Mouse (Mus musculus) cerebellum, adult 11 months (tissue): ENCODE data around the gene Lhfp.
A peak's percentile ranks its signal among the peaks of the same experiment; 100 is the strongest.

Source experiments
- DNase-seq: peaks from one replicate; pipeline ENCODE4 v3.0.0; 2022

Gene Lhfp

GRCm38 (mm10) chr3:53041411-53042239 is at the start of gene Lhfp:
Lhfp (plus strand) TSS chr3:53041528.
- DNase-seq = peak; percentile 68

- DNase-seq = no peak
Observed at GRCm38 (mm10) chr3:52993296-52993695, 48.0 kb upstream of the Lhfp start.

- DNase-seq = no peak
Observed at GRCm38 (mm10) chr3:52994666-52995065, 46.7 kb upstream of the Lhfp start.

GRCm38 (mm10) chr3:52996635-52997034 is 44.7 kb upstream of the Lhfp start:
- no peak for DNase-seq

- DNase-seq = no peak
Observed at GRCm38 (mm10) chr3:52997381-52997780, 43.9 kb upstream of the Lhfp start.

GRCm38 (mm10) chr3:52999016-52999744 is 42.1 kb upstream of the Lhfp start:
- DNase-seq = no peak

GRCm38 (mm10) chr3:52999996-53000395 is 41.3 kb upstream of the Lhfp start:
- DNase-seq = no peak

GRCm38 (mm10) chr3:53002076-53002475 is 39.3 kb upstream of the Lhfp start:
- DNase-seq = no peak

- no peak for DNase-seq
Observed at GRCm38 (mm10) chr3:53004406-53005114, 36.8 kb upstream of the Lhfp start.

GRCm38 (mm10) chr3:53007411-53007810 is 33.9 kb upstream of the Lhfp start:
- no peak for DNase-seq

GRCm38 (mm10) chr3:53016436-53017340 is 24.6 kb upstream of the Lhfp start, which contains the start of gene Cog6:
Cog6 (minus strand) TSS chr3:53017237.
- DNase-seq = peak; percentile 85

- no peak for DNase-seq
Observed at GRCm38 (mm10) chr3:53027333-53027732, 14.0 kb upstream of the Lhfp start.

GRCm38 (mm10) chr3:53029046-53029445 is 12.3 kb upstream of the Lhfp start:
- peak; percentile 75 for DNase-seq

- no peak for DNase-seq
Observed at GRCm38 (mm10) chr3:53031586-53031985, 9.7 kb upstream of the Lhfp start.

GRCm38 (mm10) chr3:53032432-53032831 is 8.9 kb upstream of the Lhfp start:
- DNase-seq = no peak

GRCm38 (mm10) chr3:53033448-53033847 is 7.9 kb upstream of the Lhfp start:
- DNase-seq = no peak

- DNase-seq = no peak
Observed at GRCm38 (mm10) chr3:53036076-53036475, 5.3 kb upstream of the Lhfp start.

- DNase-seq = no peak
Observed at GRCm38 (mm10) chr3:53036941-53037340, 4.4 kb upstream of the Lhfp start.

GRCm38 (mm10) chr3:53038913-53039312 is 2.4 kb upstream of the Lhfp start:
- DNase-seq = no peak

- no peak for DNase-seq
Observed at GRCm38 (mm10) chr3:53039746-53040145, 1.6 kb upstream of the Lhfp start.

GRCm38 (mm10) chr3:53040593-53041410 is 526 bp upstream of the Lhfp start:
- no peak for DNase-seq

- DNase-seq = no peak
Observed at GRCm38 (mm10) chr3:53042240-53042567, 876 bp downstream of the Lhfp start.
